Mouse (Mus musculus): ENCODE measurements at regions not wholly inside any gene's neighbourhood (a gene's known extent, or its start where the extent isn't known, plus 50 kb on each side); places are given as distances from the start of the nearest gene placed in this dataset.
"Not testable (repeated sequence)": the region's sequence is repeated elsewhere in the genome, so short reads cannot be mapped to it uniquely, and the experiment has no call there.

DNA sequence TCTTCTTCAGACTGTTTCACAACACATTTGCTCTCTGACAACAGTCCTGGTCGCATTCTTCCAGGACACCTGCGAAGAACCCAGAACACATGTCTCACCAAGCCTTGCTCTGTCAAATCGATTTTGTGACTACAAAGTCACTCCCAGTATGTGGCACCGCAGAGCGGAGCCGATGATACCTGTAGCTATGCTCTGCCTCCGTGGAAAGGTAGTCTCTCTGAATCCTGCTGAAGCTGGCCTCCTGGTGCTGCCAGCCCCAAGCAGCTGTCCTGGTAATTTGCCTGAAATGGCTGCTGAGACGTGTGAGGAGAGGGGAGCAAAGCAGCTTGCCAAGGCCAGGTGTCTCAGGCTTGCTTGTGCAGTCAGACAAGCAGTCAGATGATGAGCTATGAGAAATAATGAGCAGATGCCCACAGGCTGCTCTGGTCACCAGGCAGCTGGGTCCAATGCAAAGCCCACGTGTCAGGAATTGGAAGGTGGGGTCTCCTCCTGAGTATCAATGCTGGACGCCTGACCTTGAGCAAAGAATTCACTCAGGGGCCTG, 100.4 kb upstream of the Nmnat3 start:
- TF ChIP-seq CTCF (IDR thresholded peaks at IDR 0.05) (no peak), EP300 (IDR thresholded peaks at IDR 0.05) (no peak)
- H3K27me3 ChIP-seq (replicated peaks; ENCODE audit: insufficient read depth, low read length), result no peaks in the 10 kb centered on the region
- WGBS, result 74% methylated on average over 10 of the region's 10 CpGs
- H3K4me2 ChIP-seq (replicated peaks; ENCODE audit: low read depth, low read length), result no peak overlapping the region
- no peaks in the 10 kb centered on the region for H3K36me3 ChIP-seq (ENCODE audit: insufficient read depth, low read length)
- no peak overlapping the region for H3K4me3 ChIP-seq (ENCODE audit: low read depth, low read length)
- ATAC-seq (no peak), DNase-seq (ENCODE audit: low spot score) (no peak)
- H3K27ac ChIP-seq (ENCODE audit: low read length), result no peak overlapping the region
- H3K9me3 ChIP-seq (ENCODE audit: low read length), result no peaks in the 10 kb centered on the region
- H3K9ac ChIP-seq (replicated peaks; ENCODE audit: low read depth), result no peak overlapping the region
- no peaks in the 10 kb centered on the region for H3K4me1 ChIP-seq (ENCODE audit: insufficient read depth, low read depth, low read length)

DNA sequence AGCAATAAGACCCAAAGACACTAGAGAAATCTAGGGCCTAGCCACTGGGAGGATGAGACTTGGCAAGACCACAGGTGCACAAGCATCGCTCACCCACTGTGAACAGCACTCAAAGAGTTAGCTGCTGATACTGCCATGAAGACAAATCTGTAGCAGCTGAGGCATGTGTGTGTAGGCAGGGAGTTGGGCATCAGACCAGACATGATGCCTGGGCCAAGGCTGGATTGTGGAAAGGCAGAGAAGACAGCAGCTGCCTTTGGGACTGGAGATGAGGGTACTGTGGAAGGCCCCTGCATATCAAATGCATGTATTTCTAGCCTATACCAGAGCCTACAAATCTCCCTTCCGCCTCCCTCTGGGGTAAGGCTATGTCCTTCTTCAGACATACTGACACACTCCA, 92.9 kb upstream of the Nmnat3 start:
- Histone ChIP-seq H3K27me3 (replicated peaks; ENCODE audit: insufficient read depth, low read length) (no peaks in the 10 kb centered on the region), H3K4me1 (ENCODE audit: insufficient read depth, low read depth, low read length) (no peaks in the 10 kb centered on the region), H3K9me3 (ENCODE audit: low read length) (no peaks in the 10 kb centered on the region), H3K36me3 (ENCODE audit: insufficient read depth, low read length) (no peaks in the 10 kb centered on the region), H3K9ac (replicated peaks; ENCODE audit: low read depth) (no peak overlapping the region), H3K4me3 (ENCODE audit: low read depth, low read length) (no peak overlapping the region), H3K4me2 (replicated peaks; ENCODE audit: low read depth, low read length) (no peak overlapping the region), H3K27ac (ENCODE audit: low read length) (no peak overlapping the region)
- no peak for TF ChIP-seq EP300 (IDR thresholded peaks at IDR 0.05)
- no peak for TF ChIP-seq CTCF (IDR thresholded peaks at IDR 0.05)
- DNase-seq (ENCODE audit: low spot score) (no peak), ATAC-seq (no peak)
- 93% methylated on average over 2 of the region's 2 CpGs for WGBS

DNA sequence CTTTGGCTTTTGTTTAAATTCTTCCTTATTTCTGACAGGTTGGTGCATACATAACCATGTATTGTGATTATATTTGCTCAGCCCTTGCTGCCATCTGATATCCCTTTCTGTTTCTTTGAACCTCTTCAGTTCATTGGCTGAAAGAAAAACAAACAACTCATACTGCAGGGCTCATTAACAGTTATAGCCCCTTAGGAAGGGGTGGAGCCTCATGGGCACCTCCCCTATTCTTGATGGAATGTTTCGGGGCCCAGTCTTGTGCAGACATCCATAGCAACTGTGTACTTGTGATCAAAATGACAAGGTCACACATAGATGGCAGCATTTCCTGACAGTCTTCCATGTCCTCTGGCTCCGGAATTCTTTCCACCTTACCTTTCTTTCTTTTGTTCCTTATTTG, 68.4 kb upstream of the Nmnat3 start:
- H3K4me1 ChIP-seq (ENCODE audit: insufficient read depth, low read depth, low read length), result no peaks in the 10 kb centered on the region
- no peak overlapping the region for H3K9ac ChIP-seq (replicated peaks; ENCODE audit: low read depth)
- no peaks in the 10 kb centered on the region for H3K27me3 ChIP-seq (replicated peaks; ENCODE audit: insufficient read depth, low read length)
- H3K4me3 ChIP-seq (ENCODE audit: low read depth, low read length), result no peak overlapping the region
- H3K9me3 ChIP-seq (ENCODE audit: low read length), result no peaks in the 10 kb centered on the region
- DNase-seq (ENCODE audit: low spot score) (no peak), ATAC-seq (no peak)
- no peak overlapping the region for H3K4me2 ChIP-seq (replicated peaks; ENCODE audit: low read depth, low read length)
- TF ChIP-seq EP300 (IDR thresholded peaks at IDR 0.05) (no peak), CTCF (IDR thresholded peaks at IDR 0.05) (no peak)
- H3K27ac ChIP-seq (ENCODE audit: low read length), result no peak overlapping the region
- no peaks in the 10 kb centered on the region for H3K36me3 ChIP-seq (ENCODE audit: insufficient read depth, low read length)
- 40% methylated on average over 2 of the region's 2 CpGs for WGBS

DNA sequence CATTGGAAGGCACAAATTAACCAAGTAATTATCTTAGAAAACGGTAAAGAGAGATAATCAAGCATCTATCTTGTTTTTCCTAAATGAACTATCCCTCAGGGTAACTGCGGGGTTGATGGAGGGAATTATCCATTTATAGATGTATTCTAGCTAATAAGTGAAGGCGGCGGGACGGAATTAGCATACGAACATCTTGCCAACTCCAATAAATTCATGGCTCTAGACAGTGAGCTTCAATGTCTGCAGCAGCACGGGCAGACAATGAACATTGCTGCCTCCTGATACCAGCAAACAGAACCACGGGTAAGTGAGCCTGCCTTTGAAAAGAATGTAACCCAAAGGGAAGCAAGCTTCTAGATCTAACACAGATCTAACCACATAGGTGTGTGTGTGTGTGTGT, 66.9 kb upstream of the Nmnat3 start:
- TF ChIP-seq CTCF (IDR thresholded peaks at IDR 0.05) (no peak), EP300 (IDR thresholded peaks at IDR 0.05) (no peak)
- Histone ChIP-seq H3K4me3 (ENCODE audit: low read depth, low read length) (no peak overlapping the region), H3K27me3 (replicated peaks; ENCODE audit: insufficient read depth, low read length) (no peaks in the 10 kb centered on the region), H3K27ac (ENCODE audit: low read length) (no peak overlapping the region), H3K4me2 (replicated peaks; ENCODE audit: low read depth, low read length) (no peak overlapping the region), H3K9ac (replicated peaks; ENCODE audit: low read depth) (no peak overlapping the region), H3K4me1 (ENCODE audit: insufficient read depth, low read depth, low read length) (no peaks in the 10 kb centered on the region), H3K36me3 (ENCODE audit: insufficient read depth, low read length) (no peaks in the 10 kb centered on the region), H3K9me3 (ENCODE audit: low read length) (no peaks in the 10 kb centered on the region)
- 79% methylated on average over 8 of the region's 8 CpGs for WGBS
- ATAC-seq, result no peak
- no peak for DNase-seq (ENCODE audit: low spot score)

DNA sequence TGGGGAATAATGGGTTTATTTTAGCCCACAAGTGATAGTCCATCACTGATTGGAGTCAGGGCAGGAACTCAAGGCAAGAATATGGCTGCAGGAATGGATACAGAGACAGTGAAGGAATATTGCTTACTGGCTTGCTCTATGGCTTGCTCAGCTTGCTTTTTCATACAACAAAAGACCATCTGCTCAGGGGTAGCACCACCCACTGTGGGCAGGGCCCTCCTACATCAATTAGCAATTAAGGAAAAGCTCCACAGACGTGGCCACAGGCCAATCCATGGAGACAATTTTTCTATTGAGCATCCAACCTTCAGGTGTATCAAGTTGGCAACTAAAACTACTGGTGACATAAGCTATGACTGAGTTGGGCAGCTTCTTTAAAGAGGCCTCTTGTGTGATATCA, 65.5 kb upstream of the Nmnat3 start:
- Histone ChIP-seq H3K36me3 (ENCODE audit: insufficient read depth, low read length) (no peaks in the 10 kb centered on the region), H3K9ac (replicated peaks; ENCODE audit: low read depth) (no peak overlapping the region), H3K4me2 (replicated peaks; ENCODE audit: low read depth, low read length) (no peak overlapping the region), H3K9me3 (ENCODE audit: low read length) (no peaks in the 10 kb centered on the region), H3K4me1 (ENCODE audit: insufficient read depth, low read depth, low read length) (no peaks in the 10 kb centered on the region), H3K4me3 (ENCODE audit: low read depth, low read length) (no peak overlapping the region), H3K27me3 (replicated peaks; ENCODE audit: insufficient read depth, low read length) (no peaks in the 10 kb centered on the region), H3K27ac (ENCODE audit: low read length) (no peak overlapping the region)
- no peak for TF ChIP-seq CTCF (IDR thresholded peaks at IDR 0.05)
- no peak for TF ChIP-seq EP300 (IDR thresholded peaks at IDR 0.05)
- 17% methylated on average over 1 of the region's 1 CpGs for WGBS
- no peak for DNase-seq (ENCODE audit: low spot score)
- ATAC-seq, result no peak

DNA sequence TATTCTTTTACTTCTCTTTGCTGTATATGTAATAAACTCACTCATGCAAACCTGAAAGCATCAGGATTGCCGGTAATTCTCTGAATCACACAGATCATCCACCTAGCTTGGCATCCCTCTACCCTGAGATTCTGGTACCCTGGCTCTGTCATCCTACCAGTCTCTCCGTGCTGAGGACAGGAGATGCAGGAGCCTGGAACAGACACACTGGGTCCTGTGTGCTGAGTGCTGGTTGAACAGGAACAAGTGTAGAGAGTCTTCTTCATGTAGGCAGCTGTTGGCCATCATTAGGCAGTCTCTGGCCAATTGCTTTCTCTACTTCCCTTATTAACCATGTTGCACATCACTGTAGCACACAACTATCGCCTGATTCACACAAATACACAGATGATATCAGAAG, 59.0 kb upstream of the Nmnat3 start:
- Histone ChIP-seq H3K4me2 (replicated peaks; ENCODE audit: low read depth, low read length) (no peak overlapping the region), H3K36me3 (ENCODE audit: insufficient read depth, low read length) (no peaks in the 10 kb centered on the region), H3K9me3 (ENCODE audit: low read length) (no peaks in the 10 kb centered on the region), H3K27me3 (replicated peaks; ENCODE audit: insufficient read depth, low read length) (no peaks in the 10 kb centered on the region), H3K27ac (ENCODE audit: low read length) (no peak overlapping the region), H3K9ac (replicated peaks; ENCODE audit: low read depth) (no peak overlapping the region), H3K4me1 (ENCODE audit: insufficient read depth, low read depth, low read length) (no peaks in the 10 kb centered on the region), H3K4me3 (ENCODE audit: low read depth, low read length) (no peak overlapping the region)
- DNase-seq (ENCODE audit: low spot score) (no peak), ATAC-seq (no peak)
- 66% methylated on average over 3 of the region's 3 CpGs for WGBS
- TF ChIP-seq CTCF (IDR thresholded peaks at IDR 0.05) (no peak), EP300 (IDR thresholded peaks at IDR 0.05) (no peak)

DNA sequence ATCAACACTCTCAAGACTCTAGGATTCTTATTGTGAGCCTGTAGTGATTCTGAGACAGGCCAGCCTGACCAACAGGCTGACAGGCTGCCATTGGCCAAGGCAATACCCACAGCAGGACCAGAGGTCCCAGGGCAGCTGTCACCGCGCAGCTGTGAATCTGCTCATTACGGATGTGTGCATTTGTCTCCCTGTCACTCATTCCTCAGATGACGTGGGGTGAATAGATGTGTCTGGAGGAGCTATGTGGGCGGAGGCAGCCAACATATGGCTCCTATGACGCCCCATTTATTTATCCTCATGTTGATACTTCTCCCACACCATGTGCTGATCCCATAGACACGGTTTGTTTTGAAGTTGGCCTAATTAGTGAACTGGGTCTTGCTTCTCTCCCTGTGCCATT, 58.3 kb upstream of the Nmnat3 start:
- no peak for DNase-seq (ENCODE audit: low spot score)
- Histone ChIP-seq H3K4me2 (replicated peaks; ENCODE audit: low read depth, low read length) (no peak overlapping the region), H3K27me3 (replicated peaks; ENCODE audit: insufficient read depth, low read length) (no peaks in the 10 kb centered on the region), H3K4me1 (ENCODE audit: insufficient read depth, low read depth, low read length) (no peaks in the 10 kb centered on the region), H3K36me3 (ENCODE audit: insufficient read depth, low read length) (no peaks in the 10 kb centered on the region), H3K9me3 (ENCODE audit: low read length) (no peaks in the 10 kb centered on the region), H3K9ac (replicated peaks; ENCODE audit: low read depth) (no peak overlapping the region), H3K4me3 (ENCODE audit: low read depth, low read length) (no peak overlapping the region), H3K27ac (ENCODE audit: low read length) (no peak overlapping the region)
- 72% methylated on average over 7 of the region's 7 CpGs for WGBS
- no peak for TF ChIP-seq CTCF (IDR thresholded peaks at IDR 0.05)
- no peak for TF ChIP-seq EP300 (IDR thresholded peaks at IDR 0.05)
- no peak for ATAC-seq

DNA sequence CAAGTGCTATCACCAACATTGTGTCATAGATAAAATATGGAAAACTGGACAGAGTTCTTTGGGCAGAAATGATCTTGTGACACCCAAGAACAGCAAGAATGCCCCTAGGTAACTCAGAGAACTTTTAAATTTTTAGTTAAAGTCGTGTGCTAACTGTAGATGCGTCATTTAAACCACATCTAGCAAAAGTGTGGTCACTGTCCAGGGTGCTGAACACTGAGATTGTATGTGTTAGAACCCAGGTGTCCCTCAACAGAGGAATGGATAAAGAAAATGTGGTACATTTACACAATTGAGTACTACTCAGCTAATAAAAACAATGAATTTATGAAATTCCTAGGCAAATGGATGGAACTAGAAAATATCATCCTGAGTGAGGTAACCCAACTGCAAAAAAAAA, 52.5 kb upstream of the Nmnat3 start:
- not testable (repeated sequence) for H3K9ac ChIP-seq (replicated peaks; ENCODE audit: low read depth); H3K4me2 ChIP-seq (replicated peaks; ENCODE audit: low read depth, low read length); DNase-seq (ENCODE audit: low spot score); H3K27ac ChIP-seq (ENCODE audit: low read length); ATAC-seq; H3K4me1 ChIP-seq (ENCODE audit: insufficient read depth, low read depth, low read length); H3K4me3 ChIP-seq (ENCODE audit: low read depth, low read length); H3K36me3 ChIP-seq (ENCODE audit: insufficient read depth, low read length); H3K27me3 ChIP-seq (replicated peaks; ENCODE audit: insufficient read depth, low read length); H3K9me3 ChIP-seq (ENCODE audit: low read length)
- WGBS, result 35% methylated on average over 2 of the region's 2 CpGs

Measured in lung, postnatal 0 days (tissue).